Mouse (Mus musculus): ENCODE measurements around the gene Rps21. TPM values are rescaled to one million over a fixed set of nuclear protein-coding genes. Genes with fewer than 3 reads are reported as not detected.

The Rps21 gene
- polyA plus RNA-seq (2015; fragmentation: Nextera tagmentation; extraction: Ambion mirVana): 223 and 320 TPM in 2 replicates

GRCm38 (mm10) chr2:180257001-180257521 is at the start of gene Rps21:
Gene Rps21, plus strand, starts transcription at chr2:180257377.
- WGBS (ENCODE audit: insufficient replicate concordance): under 1% methylated on average over 38 of the region's 38 CpGs

GRCm38 (mm10) chr2:180207840-180208239 is 49.3 kb upstream of the Rps21 start:
- Histone ChIP-seq H3K9ac (no peak overlapping the region), H3K9me3 (replicated peaks) (no peaks in the 10 kb centered on the region), H3K4me3 (replicated peaks) (no peak overlapping the region), H3K4me1 (replicated peaks) (no peaks in the 10 kb centered on the region), H3K4me2 (no peak overlapping the region), H3K27ac (replicated peaks) (no peak overlapping the region), H3K27me3 (no peaks in the 10 kb centered on the region), H3K36me3 (replicated peaks) (no peaks in the 10 kb centered on the region)
- 0 out of 2 replicates have a peak, but pooled peaks have one; percentile 5 for ATAC-seq (ENCODE audit: insufficient read depth)
- WGBS (ENCODE audit: insufficient replicate concordance): 61% methylated on average over 7 of the region's 7 CpGs

More at GRCm38 (mm10) chr2:180257001-180257521, at the start of gene Rps21:
- Histone ChIP-seq H3K9me3 (replicated peaks) (no peaks in the 10 kb centered on the region), H3K4me1 (replicated peaks) (peaks cover 34% of the 10 kb centered on the region), H3K4me2 (peak within 1 kb of the TSS; percentile 93), H3K36me3 (replicated peaks) (peaks cover 31% of the 10 kb centered on the region), H3K4me3 (replicated peaks) (peak within 1 kb of the TSS; percentile 93), H3K9ac (peak within 1 kb of the TSS; percentile 83), H3K27me3 (no peaks in the 10 kb centered on the region), H3K27ac (replicated peaks) (peak within 1 kb of the TSS; percentile 87)
- ATAC-seq (ENCODE audit: insufficient read depth): peak; percentile 96

GRCm38 (mm10) chr2:180208976-180209375 is 48.2 kb upstream of the Rps21 start:
- WGBS (ENCODE audit: insufficient replicate concordance): 52% methylated on average over 1 of the region's 1 CpGs
- no peak overlapping the region for H3K4me2 ChIP-seq
- no peaks in the 10 kb centered on the region for H3K27me3 ChIP-seq
- H3K4me3 ChIP-seq (replicated peaks): no peak overlapping the region
- no peak for ATAC-seq (ENCODE audit: insufficient read depth)
- H3K4me1 ChIP-seq (replicated peaks): no peaks in the 10 kb centered on the region
- H3K36me3 ChIP-seq (replicated peaks): no peaks in the 10 kb centered on the region
- no peak overlapping the region for H3K9ac ChIP-seq
- H3K27ac ChIP-seq (replicated peaks): no peak overlapping the region
- no peaks in the 10 kb centered on the region for H3K9me3 ChIP-seq (replicated peaks)

- no peak overlapping the region for H3K27ac ChIP-seq (replicated peaks)
- H3K4me2 ChIP-seq: no peak overlapping the region
- H3K4me1 ChIP-seq (replicated peaks): peaks cover 12% of the 10 kb centered on the region; the same call in 1 of the 2 replicates
- 68% methylated on average over 3 of the region's 3 CpGs for WGBS (ENCODE audit: insufficient replicate concordance)
- no peak overlapping the region for H3K9ac ChIP-seq
- H3K27me3 ChIP-seq: no peaks in the 10 kb centered on the region
- H3K36me3 ChIP-seq (replicated peaks): no peaks in the 10 kb centered on the region
- ATAC-seq (ENCODE audit: insufficient read depth): no peak
- H3K4me3 ChIP-seq (replicated peaks): no peak overlapping the region
- no peaks in the 10 kb centered on the region for H3K9me3 ChIP-seq (replicated peaks)
Observed at GRCm38 (mm10) chr2:180212255-180212654, 44.9 kb upstream of the Rps21 start.

- no peaks in the 10 kb centered on the region for H3K36me3 ChIP-seq (replicated peaks)
- no peak overlapping the region for H3K9ac ChIP-seq
- no peak overlapping the region for H3K27ac ChIP-seq (replicated peaks)
- H3K4me3 ChIP-seq (replicated peaks): no peak overlapping the region
- no peaks in the 10 kb centered on the region for H3K27me3 ChIP-seq
- 76% methylated on average over 4 of the region's 4 CpGs for WGBS (ENCODE audit: insufficient replicate concordance)
- H3K9me3 ChIP-seq (replicated peaks): no peaks in the 10 kb centered on the region
- peaks cover 12% of the 10 kb centered on the region; the same call in 1 of the 2 replicates for H3K4me1 ChIP-seq (replicated peaks)
- no peak overlapping the region for H3K4me2 ChIP-seq
- no peak for ATAC-seq (ENCODE audit: insufficient read depth)
Observed at GRCm38 (mm10) chr2:180214352-180214978, 42.7 kb upstream of the Rps21 start.

- H3K4me1 ChIP-seq (replicated peaks): peaks cover 12% of the 10 kb centered on the region; the same call in 1 of the 2 replicates
- no peak overlapping the region for H3K9ac ChIP-seq
Observed at GRCm38 (mm10) chr2:180215011-180215461, 42.1 kb upstream of the Rps21 start.

GRCm38 (mm10) chr2:180215951-180216350 is 41.2 kb upstream of the Rps21 start:
- no peak; the same call in 1 of the 2 replicates for ATAC-seq (ENCODE audit: insufficient read depth)
- Histone ChIP-seq H3K9ac (no peak overlapping the region), H3K27me3 (no peaks in the 10 kb centered on the region), H3K9me3 (replicated peaks) (no peaks in the 10 kb centered on the region), H3K27ac (replicated peaks) (no peak overlapping the region), H3K4me1 (replicated peaks) (peaks cover 12% of the 10 kb centered on the region; the same call in 1 of the 2 replicates), H3K36me3 (replicated peaks) (no peaks in the 10 kb centered on the region), H3K4me2 (no peak overlapping the region), H3K4me3 (replicated peaks) (no peak overlapping the region)
- WGBS (ENCODE audit: insufficient replicate concordance): 52% methylated on average over 6 of the region's 6 CpGs

More at GRCm38 (mm10) chr2:180215011-180215461, 42.1 kb upstream of the Rps21 start:
- H3K4me2 ChIP-seq: no peak overlapping the region
- 45% methylated on average over 8 of the region's 8 CpGs for WGBS (ENCODE audit: insufficient replicate concordance)
- H3K27ac ChIP-seq (replicated peaks): no peak overlapping the region
- no peak overlapping the region for H3K4me3 ChIP-seq (replicated peaks)
- no peak for ATAC-seq (ENCODE audit: insufficient read depth)
- H3K27me3 ChIP-seq: no peaks in the 10 kb centered on the region
- no peaks in the 10 kb centered on the region for H3K36me3 ChIP-seq (replicated peaks)
- H3K9me3 ChIP-seq (replicated peaks): no peaks in the 10 kb centered on the region

GRCm38 (mm10) chr2:180216921-180217320 is 40.3 kb upstream of the Rps21 start:
- peaks cover 12% of the 10 kb centered on the region; the same call in 1 of the 2 replicates for H3K4me1 ChIP-seq (replicated peaks)

GRCm38 (mm10) chr2:180217587-180217986 is 39.6 kb upstream of the Rps21 start:
- H3K36me3 ChIP-seq (replicated peaks): no peaks in the 10 kb centered on the region
- no peak overlapping the region for H3K4me3 ChIP-seq (replicated peaks)
- H3K9ac ChIP-seq: no peak overlapping the region
- peaks cover 12% of the 10 kb centered on the region for H3K4me1 ChIP-seq (replicated peaks)
- H3K27me3 ChIP-seq: 0 out of 2 replicates have a peak, but pooled peaks cover under 1% of the 10 kb centered on the region
- no peak overlapping the region for H3K27ac ChIP-seq (replicated peaks)
- ATAC-seq (ENCODE audit: insufficient read depth): no peak
- no peak overlapping the region for H3K4me2 ChIP-seq
- no peaks in the 10 kb centered on the region for H3K9me3 ChIP-seq (replicated peaks)
- WGBS (ENCODE audit: insufficient replicate concordance): 60% methylated on average over 8 of the region's 8 CpGs

More at GRCm38 (mm10) chr2:180216921-180217320, 40.3 kb upstream of the Rps21 start:
- Histone ChIP-seq H3K9ac (no peak overlapping the region), H3K27me3 (no peaks in the 10 kb centered on the region), H3K36me3 (replicated peaks) (no peaks in the 10 kb centered on the region), H3K9me3 (replicated peaks) (no peaks in the 10 kb centered on the region), H3K4me2 (no peak overlapping the region), H3K4me3 (replicated peaks) (no peak overlapping the region), H3K27ac (replicated peaks) (no peak overlapping the region)
- 27% methylated on average over 5 of the region's 5 CpGs for WGBS (ENCODE audit: insufficient replicate concordance)
- no peak for ATAC-seq (ENCODE audit: insufficient read depth)

- Histone ChIP-seq H3K27ac (replicated peaks) (no peak overlapping the region), H3K9ac (no peak overlapping the region), H3K9me3 (replicated peaks) (no peaks in the 10 kb centered on the region), H3K36me3 (replicated peaks) (no peaks in the 10 kb centered on the region), H3K4me1 (replicated peaks) (peaks cover 12% of the 10 kb centered on the region), H3K4me3 (replicated peaks) (no peak overlapping the region), H3K4me2 (no peak overlapping the region), H3K27me3 (peaks cover 7% of the 10 kb centered on the region)
- WGBS (ENCODE audit: insufficient replicate concordance): 25% methylated on average over 3 of the region's 3 CpGs
- no peak for ATAC-seq (ENCODE audit: insufficient read depth)
Observed at GRCm38 (mm10) chr2:180218241-180218640, 38.9 kb upstream of the Rps21 start.

- no peak overlapping the region for H3K9ac ChIP-seq
- no peaks in the 10 kb centered on the region for H3K36me3 ChIP-seq (replicated peaks)
- ATAC-seq (ENCODE audit: insufficient read depth): no peak; the same call in 1 of the 2 replicates
- H3K4me3 ChIP-seq (replicated peaks): no peak overlapping the region
- H3K4me2 ChIP-seq: no peak overlapping the region
- peaks cover 12% of the 10 kb centered on the region for H3K4me1 ChIP-seq (replicated peaks)
- 53% methylated on average over 5 of the region's 5 CpGs for WGBS (ENCODE audit: insufficient replicate concordance)
- H3K27me3 ChIP-seq: peaks cover 12% of the 10 kb centered on the region
- H3K9me3 ChIP-seq (replicated peaks): no peaks in the 10 kb centered on the region
- no peak overlapping the region for H3K27ac ChIP-seq (replicated peaks)
Observed at GRCm38 (mm10) chr2:180218677-180219076, 38.5 kb upstream of the Rps21 start.

Data from liver, embryonic 15.5 days (tissue).